Mouse (Mus musculus) mouse trophoblast stem cell (cell line): ENCODE results near the gene Ndufa11.

Source experiments
- in situ Hi-C, 2 experiments: fragments of 300-500 bp; cut with MseI, MboI; formaldehyde crosslinking; loops; 2 replicates in 1 of 2; 3 replicates in 1 of 2; pipeline ENCODE4 v1.15.1; 2025

Ndufa11 gene

GRCm38 (mm10) chr17:56717363-56718058 lies at the start of gene Ndufa11, which contains the start of gene Vmac:
Gene Ndufa11 (plus strand): TSS chr17:56717767.
Gene Vmac (minus strand): TSS chr17:56718022.
- in situ Hi-C loops: no loop called here

- in situ Hi-C loops: loop anchor here (5.0 kb wide), 2 partner anchors 36 to 51 kb away; no protein-coding TSS in a partner anchor
Measured at GRCm38 (mm10) chr17:56668384-56669144, 49.0 kb upstream of the Ndufa11 start.

GRCm38 (mm10) chr17:56669766-56670165 lies 47.8 kb upstream of the Ndufa11 start:
- in situ Hi-C loops: loop anchor here (5.0 kb wide), 2 partner anchors 37 to 52 kb away; no protein-coding TSS in a partner anchor

DNA sequence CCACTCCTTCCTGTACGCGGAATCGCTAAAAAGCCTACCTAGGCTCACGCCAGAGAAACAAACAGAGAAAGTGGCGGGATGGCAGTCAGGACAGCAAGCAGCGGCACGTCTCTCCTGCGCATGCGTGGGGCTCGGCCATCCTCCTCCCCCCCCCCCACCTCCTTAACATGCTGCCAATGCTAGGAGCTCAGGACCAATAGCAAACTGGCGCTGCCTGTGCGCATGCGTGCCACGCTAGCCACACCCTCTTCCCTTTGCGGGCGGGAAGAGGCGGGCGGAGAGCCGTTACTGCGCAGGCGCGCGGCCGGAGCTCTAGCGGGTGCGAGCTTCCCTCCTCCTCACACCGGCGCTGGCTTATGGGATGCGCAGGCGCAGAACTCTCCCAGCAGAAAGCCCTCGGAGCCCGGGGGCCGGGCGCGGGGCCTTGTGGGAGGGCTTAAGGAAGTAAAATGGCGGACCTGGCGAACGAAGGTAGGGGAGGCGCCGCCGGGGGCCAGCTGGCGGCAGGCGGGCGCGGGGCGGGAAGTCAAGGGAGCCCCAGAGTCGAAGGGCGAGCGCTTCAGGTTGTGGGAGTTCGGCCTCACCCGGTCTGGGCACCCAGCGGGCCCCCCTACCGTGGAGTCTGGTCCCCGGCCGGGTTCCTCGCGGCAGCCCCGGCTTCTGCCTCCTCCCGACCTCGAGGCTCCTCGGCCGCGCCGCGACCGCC lies 44.5 kb upstream of the Ndufa11 start, which contains the start of gene Ranbp3:
TSS of gene Ranbp3 (plus strand) at position 354 of the 706 bp plus-strand sequence.
- in situ Hi-C loops: no loop called here

DNA sequence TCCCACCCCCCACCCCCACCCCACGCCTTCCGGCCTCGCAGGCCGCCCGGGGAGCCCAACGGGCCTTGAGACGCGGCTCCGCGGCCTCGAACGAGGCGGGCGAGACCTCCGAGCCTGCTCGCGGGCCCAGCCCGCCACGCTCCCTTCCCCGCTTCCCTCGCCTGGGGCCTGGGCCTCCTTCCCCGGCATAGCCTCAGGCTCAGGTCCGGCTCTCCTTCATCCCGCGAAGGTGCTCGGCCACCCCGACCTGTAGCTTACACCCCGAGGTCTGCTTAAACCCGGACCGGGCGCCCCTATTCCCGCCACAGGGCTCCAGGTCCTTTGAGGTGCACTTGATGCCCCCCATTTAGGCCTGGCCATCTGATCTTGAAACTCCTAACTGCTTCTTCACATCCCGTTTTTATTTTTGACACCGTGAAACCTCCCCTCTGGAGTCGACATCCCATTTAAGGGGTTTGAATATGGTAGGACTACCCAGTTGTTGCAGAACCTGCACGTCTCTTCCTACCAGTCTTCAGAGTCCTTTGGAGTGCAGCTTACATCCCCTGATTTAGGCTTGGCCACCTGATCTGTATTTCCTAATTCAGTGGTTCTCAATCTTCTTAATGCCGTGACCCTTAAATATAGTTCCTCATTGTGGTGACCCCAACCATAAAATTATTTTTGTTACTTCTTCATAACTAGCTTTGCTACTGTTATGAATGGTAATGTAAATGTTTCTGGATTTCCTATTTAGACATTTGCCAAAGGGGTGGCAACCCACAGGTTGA lies 43.7 kb upstream of the Ndufa11 start:
- in situ Hi-C loops: no loop called here

GRCm38 (mm10) chr17:56681791-56682190 lies 35.8 kb upstream of the Ndufa11 start:
- in situ Hi-C loops: no loop called here

- in situ Hi-C loops: no loop called here
Measured at GRCm38 (mm10) chr17:56682880-56683279, 34.7 kb upstream of the Ndufa11 start.

DNA sequence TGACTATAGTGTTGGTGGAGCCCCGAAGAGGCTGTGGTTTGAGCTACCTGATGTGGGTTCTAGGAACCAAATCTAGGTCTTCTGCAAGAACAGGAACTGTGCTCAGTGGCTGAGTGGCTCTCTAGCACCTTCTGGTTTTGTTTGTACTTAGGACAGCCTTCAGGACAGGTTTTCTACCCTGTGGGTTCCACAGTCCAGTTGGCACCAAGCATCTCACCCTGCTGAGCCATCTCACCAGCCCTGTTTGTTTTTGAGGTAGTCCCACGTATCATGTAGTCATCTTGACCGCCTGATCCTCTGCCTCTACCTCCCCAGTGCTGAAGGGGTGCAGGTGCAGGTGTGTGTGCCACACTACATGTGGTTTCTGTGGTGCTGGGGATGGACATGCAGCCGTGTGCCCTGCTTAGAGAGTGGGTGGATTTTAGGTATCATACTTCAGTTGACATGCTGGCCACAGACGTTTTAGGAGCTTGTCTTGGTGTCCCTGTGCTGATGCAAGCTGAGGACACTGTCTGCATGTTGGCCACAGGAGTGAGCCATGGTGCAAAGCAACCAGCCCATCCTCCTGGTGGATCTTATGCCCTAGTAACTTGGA lies 33.9 kb upstream of the Ndufa11 start:
- in situ Hi-C loops: no loop called here

DNA sequence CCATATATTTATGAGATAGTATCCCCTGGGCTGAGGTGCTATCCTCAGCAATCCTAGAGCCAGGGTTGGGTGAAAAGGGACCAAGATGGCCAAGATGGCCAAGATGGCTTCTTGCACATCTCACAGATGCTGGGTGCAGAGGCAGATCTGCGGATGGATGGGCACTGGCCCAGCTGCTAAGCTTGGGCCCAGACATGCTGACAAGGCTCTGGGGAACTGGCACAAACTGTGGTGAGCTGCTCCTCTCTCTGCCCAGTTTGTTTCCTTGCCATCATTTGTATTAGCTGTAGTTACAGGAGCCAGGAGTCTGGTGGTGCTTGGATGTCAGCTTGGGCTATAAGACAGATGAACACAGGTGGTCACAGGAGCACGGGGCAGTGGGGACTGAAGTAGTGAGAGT lies 32.9 kb upstream of the Ndufa11 start:
- in situ Hi-C loops: no loop called here

GRCm38 (mm10) chr17:56686801-56687200 lies 30.8 kb upstream of the Ndufa11 start:
- in situ Hi-C loops: no loop called here

DNA sequence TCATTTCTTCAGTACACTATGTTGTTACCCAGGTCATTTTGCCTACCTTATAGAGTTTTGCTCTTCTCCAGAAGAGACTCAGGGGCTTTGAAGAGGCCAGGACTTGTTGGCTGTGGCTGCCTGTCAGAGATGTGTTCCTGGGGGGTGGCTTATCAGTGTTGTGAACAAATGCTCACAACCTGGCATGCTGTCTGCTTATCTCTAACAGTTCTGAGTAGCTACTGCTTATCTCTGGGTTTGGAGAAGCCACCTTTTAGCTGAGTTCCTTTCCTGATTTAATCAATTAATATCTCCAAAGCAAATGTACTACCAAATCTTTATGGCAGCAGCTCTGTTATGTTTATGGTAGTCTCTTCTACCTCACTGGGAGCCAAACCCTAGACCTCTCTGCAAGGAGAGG lies 29.5 kb upstream of the Ndufa11 start:
- in situ Hi-C loops: no loop called here

GRCm38 (mm10) chr17:56688689-56689088 lies 28.9 kb upstream of the Ndufa11 start:
- in situ Hi-C loops: no loop called here

- in situ Hi-C loops: no loop called here
Measured at GRCm38 (mm10) chr17:56693395-56693794, 24.2 kb upstream of the Ndufa11 start.

- in situ Hi-C loops: no loop called here
Measured at GRCm38 (mm10) chr17:56693851-56694310, 23.7 kb upstream of the Ndufa11 start.

- in situ Hi-C loops: no loop called here
Measured at GRCm38 (mm10) chr17:56700451-56700850, 17.1 kb upstream of the Ndufa11 start.

- in situ Hi-C loops: no loop called here
Measured at GRCm38 (mm10) chr17:56703038-56703437, 14.5 kb upstream of the Ndufa11 start.

GRCm38 (mm10) chr17:56706515-56706914 lies 11.1 kb upstream of the Ndufa11 start:
- in situ Hi-C loops: no loop called here

DNA sequence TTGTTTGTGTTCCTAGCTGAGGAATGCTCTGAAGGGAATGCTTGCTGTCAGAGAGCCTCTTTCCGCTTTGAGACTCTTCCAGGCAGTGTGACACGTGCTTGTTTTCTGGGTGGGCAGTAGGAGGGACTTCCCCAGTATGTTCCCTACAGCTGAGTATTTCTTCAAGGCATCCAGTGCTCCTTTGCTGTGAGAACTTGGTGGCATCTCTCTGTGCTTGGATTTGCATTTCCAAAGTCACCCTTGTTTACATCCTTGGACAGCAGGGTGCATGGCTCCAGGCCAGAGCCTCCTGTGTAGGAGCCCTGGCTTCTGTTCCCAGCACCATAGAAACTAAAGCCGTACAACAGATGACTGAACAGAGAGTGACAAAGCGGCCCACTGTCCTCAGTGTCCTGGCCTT lies 8.9 kb upstream of the Ndufa11 start:
- in situ Hi-C loops: no loop called here

DNA sequence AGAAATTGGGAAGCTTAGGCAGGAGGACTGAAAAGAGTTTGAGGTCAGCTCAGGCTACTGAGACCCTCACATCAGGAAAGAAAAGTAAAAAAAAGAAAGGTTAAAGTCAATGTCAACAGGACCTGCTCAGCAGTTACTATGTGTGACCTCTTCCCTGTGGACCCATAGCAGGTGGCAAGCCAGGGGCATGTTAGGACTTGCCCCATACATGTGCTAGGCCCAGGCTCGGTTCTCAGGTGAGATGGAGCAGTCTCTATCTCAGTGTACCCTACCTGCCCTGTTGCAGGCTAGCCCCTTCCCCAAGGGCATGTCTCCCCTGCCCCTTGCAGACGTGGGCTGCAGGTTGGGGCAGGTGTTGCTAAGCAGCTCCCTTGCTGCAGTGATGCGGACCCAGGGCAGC lies 7.9 kb upstream of the Ndufa11 start:
- in situ Hi-C loops: no loop called here

DNA sequence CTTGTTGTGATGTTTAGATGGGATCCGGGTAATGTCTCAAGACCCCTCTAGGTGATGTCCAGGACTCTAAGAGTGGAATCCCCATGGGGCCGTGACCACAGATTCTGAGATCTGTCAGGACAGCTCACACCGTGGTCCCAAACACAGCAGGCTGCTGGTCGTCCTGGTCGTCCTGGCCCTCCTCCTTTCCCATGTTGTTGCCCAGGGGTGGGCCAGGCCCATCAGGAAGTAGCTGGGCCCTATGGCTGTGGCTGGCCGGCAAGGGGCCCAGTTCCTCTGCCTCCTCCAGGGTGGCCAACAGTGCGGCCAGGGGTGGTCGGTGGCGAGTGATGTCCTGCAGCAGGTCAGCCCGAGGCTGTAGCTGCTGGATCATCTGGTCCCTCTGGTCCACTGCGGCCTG lies 2.2 kb upstream of the Ndufa11 start:
- in situ Hi-C loops: no loop called here
